Mouse (Mus musculus) frontal cortex, postnatal 14 days (tissue): ENCODE measurements around the gene Dixdc1.
A peak's percentile ranks its signal among the peaks of the same experiment; 100 is the strongest.

Experiments
- DNase-seq, 2 experiments: peaks; one replicate each; pipeline ENCODE4 v3.0.0; 2022; ENCODE audit warnings: low spot score in 2 of 2

The Dixdc1 gene

GRCm38 (mm10) chr9:50738914-50739870 lies at the start of gene Dixdc1:
Gene Dixdc1 (minus strand): TSS chr9:50739517.
- DNase-seq = peak; percentile 84 to 88

- peak in 1 of 2 experiments; percentile 21 for DNase-seq
Observed at GRCm38 (mm10) chr9:50782155-50782554, 42.8 kb upstream of the Dixdc1 start.

- no peak for DNase-seq
Observed at GRCm38 (mm10) chr9:50776162-50776760, 36.9 kb upstream of the Dixdc1 start.

DNA sequence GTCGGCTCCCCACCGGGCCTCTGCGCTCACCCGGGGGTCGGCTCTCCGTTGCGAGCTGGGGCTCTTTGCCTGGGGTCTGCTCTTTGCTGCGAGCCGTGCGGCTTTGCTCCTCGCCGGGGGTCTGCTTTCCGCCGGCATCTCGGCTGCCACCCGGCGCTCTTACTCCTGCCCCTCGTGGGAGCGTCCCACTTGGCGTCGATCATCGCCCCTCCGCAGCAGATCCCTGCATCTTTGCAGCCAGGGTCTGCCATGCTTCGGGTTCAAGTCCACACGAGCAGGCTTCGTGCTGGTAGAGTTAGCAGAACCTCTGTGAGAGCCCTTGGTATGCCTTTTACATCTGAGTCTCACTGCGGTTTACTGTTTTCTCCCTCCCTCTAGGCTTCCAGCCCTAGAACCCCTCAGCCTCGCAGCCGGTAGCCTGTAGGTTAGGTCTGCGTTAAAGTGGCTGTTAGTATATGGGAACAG lies 36.4 kb upstream of the Dixdc1 start:
- DNase-seq = no peak

DNA sequence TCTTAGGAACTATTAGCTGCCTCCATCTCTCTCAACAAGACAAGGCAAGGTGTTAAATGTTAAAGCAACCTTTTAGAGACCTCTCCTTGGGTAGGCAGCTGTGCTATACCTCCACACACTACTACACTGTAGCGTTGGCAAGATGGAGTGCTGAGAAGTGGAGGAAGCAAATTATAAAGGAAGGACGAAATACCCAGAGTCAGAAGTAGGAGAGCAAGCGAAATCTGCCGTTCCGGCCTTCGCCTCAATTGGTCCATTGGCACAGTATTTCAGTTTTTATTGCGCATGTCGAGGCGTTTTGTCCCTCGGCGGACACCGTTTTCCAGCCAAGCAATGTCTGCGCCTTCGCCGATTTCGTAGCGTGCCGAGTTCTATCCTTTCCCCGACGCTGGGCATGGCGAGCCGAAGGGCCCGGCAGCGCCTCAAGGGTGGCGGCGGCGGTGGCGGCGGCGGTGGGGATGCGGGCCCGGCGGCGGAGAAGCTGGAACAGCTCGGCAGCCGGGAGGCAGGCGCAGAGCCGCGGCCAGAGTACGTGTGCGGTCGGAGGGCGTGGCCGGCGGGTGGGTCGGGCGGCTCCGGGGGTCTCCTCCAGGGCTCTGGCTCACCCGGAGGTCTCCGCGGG lies 35.8 kb upstream of the Dixdc1 start, which contains the start of the genes Alg9 and 1110032A03Rik:
TSS of gene Alg9 (plus strand) at position 29 of the 622 bp plus-strand sequence.
TSS of gene 1110032A03Rik (minus strand) at position 530 of the 622 bp plus-strand sequence.
- DNase-seq = peak; percentile 78 to 84

GRCm38 (mm10) chr9:50774026-50774462 lies 34.7 kb upstream of the Dixdc1 start:
- no peak for DNase-seq

DNA sequence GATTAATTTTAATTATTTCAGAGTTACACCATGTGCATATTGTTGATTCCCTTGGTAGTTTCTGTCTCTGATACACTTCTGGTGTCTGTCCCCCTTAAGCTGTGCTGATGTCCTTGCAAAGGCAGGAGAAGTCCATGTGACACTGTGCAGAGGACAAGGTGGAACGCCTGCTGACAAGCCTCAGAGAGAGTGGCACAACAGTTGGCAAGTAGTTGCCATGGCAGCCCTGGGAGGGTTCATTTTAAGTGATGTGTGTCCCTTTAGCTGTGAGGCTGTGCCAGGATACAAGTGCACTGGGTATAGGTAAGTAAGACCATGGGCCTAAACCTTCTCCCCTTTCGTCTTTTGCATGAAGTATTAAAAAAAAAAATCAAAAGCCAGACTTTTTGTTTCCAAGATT lies 30.7 kb upstream of the Dixdc1 start:
- DNase-seq = no peak

DNA sequence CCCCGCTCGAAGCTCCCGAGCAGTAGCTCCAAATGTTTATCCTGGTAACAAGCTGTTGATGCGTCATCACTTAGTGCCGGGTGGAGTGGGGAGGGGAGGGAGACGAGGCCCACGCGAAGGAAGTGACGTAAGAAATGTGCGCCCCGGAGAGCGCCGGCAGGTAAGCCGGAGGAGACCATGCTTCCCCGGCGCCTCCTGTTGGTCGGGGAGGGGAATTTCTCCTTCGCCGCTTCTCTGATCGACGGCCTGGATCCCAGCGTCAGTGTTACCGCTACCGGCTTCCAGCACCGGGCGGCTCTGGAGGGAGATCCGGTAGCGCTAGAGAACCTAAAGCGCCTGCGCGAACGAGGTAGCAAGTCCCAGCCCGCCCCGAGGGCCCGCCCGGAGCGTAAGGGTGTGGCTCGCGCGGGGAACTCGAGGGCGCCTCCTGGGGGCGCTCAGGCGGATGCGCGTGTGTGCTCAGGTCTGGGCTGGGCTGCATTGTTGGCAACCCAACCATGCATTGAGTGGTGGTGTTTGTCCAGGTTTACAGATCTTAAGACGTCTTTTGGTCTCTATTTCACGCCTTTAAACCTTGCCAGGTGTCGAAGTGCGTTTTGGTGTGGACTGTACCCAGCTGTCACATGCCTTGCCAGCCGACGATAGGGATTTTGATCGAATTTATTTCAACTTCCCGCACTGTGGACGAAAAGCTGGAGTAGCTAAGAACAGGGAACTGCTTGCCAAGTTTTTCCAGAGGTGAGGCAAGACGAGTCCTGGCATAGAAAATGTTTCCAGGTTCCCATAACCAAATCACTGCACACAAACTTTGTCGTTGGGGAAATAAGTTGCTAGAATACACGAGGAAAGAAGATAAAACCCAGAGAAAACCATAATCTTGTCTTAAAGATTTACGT lies 29.0 kb upstream of the Dixdc1 start, which contains the start of gene Fdxacb1:
TSS of gene Fdxacb1 (plus strand) at position 130 of the 896 bp plus-strand sequence.
- DNase-seq = peak; percentile 97 to 98

- DNase-seq = no peak
Observed at GRCm38 (mm10) chr9:50767531-50768106, 28.3 kb upstream of the Dixdc1 start.

GRCm38 (mm10) chr9:50763331-50763730 lies 24.0 kb upstream of the Dixdc1 start:
- DNase-seq = no peak

DNA sequence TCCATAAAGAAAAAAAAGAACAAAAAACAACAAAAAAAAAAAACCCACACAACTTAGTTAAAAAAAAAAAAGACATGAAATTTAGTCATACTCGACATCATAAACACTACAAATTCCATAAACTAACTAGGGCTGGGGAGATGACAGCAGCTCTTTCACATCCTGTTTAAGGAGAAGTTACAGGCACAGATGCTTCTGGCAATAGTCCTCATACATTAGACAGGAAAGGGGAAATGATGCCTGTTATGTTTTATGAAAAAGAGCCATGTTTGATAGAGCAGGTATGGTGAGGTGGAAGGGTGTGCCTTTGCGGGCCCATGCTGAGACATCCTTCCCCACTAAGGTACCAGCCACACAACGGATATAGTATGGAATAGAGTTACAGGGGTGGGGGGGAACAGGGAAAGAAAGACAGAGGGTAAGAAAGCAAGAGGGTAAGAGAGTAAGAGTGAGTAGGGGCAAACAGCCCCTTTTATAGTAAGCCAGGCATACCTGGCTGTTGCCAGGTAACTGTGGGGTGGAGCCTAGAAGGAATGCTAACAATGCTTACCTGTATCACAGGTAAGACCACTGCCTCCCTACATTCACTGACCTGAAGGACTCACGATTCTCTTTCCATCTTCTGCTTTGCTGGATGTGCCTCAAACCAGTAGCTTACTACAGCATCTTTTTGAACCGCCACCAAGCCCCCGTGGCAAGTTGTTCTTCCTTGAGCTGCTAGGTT lies 22.4 kb upstream of the Dixdc1 start:
- DNase-seq = no peak

GRCm38 (mm10) chr9:50756711-50757110 lies 17.4 kb upstream of the Dixdc1 start:
- DNase-seq = no peak

- DNase-seq = no peak
Observed at GRCm38 (mm10) chr9:50753947-50754346, 14.6 kb upstream of the Dixdc1 start.

DNA sequence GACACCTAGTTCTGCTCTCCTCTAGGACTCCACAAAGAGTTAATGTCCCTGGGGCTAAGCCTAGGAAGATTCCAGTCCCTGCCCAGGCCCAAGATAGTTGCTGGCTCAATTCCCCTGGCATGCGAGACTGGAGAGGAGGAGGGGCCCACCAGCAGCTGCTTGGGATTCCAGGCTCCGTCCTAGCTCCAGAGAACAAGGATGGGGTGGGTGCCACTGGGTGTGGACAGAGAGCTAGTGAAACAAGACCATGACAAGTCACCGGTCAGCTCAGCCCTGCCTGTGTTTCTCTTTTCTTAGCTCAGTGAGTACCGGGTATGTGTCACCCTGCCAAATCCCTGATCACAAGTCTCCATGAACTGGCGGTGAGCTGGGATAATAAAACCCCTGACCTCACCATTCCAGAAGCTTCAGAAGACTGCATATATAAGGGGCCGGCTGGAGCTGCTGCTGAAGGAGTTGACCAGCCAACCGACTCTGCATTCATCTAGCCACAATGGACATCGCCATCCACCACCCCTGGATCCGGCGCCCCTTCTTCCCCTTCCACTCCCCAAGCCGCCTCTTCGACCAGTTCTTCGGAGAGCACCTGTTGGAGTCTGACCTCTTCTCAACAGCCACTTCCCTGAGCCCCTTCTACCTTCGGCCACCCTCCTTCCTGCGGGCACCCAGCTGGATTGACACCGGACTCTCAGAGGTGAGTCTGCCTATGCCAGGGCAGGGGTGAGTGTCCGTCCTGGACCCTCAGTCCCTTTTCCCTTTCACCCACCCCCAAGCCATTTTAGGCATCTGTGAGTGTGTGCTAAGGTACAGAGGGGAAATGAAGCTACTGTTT lies 13.7 kb upstream of the Dixdc1 start:
- no peak for DNase-seq

DNA sequence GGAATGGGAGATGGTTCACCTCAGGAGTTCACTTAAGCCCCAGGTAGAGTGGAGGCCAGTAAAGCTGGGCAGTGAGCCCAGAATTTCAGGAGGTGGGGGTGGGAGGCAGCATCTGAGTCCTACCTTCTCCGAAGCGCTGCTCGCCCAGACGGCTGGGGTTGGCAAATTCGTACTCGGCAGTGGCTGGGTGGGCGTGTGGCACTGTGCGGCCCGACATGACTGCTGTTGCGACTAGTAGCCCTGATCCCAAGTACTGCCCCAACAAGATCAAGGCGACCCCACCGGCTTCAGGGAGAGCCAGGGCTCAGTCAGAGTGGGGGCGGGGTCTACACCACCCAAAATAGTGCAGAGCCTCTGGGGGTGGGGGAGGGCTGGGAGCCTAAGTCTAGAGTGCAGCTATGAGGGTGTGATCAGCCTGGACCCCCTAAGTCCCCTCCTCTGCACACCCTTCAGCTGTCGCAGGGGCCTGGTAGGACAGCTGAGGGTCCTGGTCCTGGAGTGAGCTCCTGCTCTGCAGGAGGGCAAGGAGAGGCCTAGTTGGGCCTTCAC lies 12.8 kb upstream of the Dixdc1 start, which contains the start of gene Hspb2:
TSS of gene Hspb2 (minus strand) at position 301 of the 549 bp plus-strand sequence.
- DNase-seq = no peak

GRCm38 (mm10) chr9:50751323-50751722 lies 12.0 kb upstream of the Dixdc1 start, which contains the start of gene Cryab:
Gene Cryab (plus strand): TSS chr9:50751325.
- DNase-seq = no peak

DNA sequence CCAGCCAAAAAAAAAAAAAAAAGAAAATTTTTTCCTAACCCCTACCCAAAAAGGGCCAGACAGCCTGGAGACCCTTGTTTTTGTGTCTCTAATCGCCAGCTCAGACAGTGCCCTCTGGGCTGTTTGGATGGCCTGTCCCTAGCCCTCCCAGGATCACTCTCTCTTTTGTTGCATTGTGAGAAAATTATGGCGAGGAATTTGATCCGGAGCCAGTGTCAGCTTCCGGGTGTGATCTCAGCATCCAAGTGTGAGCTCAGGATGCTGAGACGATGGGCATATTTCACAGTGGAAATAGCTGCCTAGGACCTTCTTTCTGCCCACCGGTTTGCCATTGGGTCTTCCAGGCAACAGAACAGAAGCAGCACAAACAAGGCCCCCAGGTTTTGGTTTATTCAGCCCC lies 11.4 kb upstream of the Dixdc1 start:
- DNase-seq = no peak

- DNase-seq = no peak
Observed at GRCm38 (mm10) chr9:50746214-50746677, 6.9 kb upstream of the Dixdc1 start, which contains the start of gene 2310030G06Rik. Gene 2310030G06Rik (minus strand): TSS chr9:50746536.
